Mouse (Mus musculus): ENCODE data around the gene Oat. TPM values are rescaled to one million over a fixed set of nuclear protein-coding genes. Genes with fewer than 3 reads are reported as not detected.

The Oat gene
- polyA plus RNA-seq (2012; rRNA removed), result 97.0 and 137 TPM in 2 replicates

GRCm38 (mm10) chr7:132576116-132576650 is at the start of gene Oat:
Oat (minus strand) TSS chr7:132576398.

DNA sequence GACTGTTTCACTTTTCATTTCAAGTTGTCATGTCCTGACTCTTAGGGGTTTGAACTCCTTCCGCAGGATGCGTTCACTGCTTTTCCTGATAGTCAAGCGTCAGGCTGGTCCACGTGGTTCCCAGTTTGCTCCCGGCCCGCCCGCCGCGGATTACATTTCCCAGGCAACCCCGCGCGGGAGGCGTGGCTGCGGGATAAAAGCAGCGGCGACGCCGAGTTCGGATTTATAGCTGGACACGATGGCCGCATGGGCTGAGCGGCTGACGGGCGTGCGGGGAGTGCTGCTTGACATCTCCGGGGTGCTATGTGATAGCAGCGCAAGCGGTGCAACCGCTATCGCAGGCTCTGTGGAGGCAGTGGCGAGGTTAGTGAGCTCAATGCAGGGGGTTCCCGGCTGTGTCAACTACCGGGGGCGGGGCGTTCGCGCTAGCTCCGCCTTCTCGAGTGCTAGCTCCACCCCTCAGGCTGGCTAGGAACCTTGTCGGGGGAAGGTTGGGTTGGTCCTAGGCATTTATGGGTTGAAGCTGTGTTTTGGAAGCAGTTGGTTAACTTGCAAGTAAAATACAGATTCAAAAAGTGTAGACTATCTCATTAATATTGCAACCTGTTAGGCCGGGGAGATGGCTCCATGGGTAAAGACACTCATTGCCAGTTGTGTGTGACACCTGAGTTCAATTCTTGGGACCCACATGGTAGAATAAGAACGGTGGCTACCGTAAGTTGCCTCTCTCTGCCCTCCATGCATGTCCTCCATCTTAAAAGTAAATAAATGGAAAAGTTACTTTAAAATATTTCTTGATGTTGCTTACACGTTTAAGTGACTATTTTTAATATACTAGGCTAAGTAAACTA is 34.5 kb upstream of the Oat start, which contains the start of gene Lhpp:
TSS of gene Lhpp (plus strand) at position 171 of the 851 bp plus-strand sequence.

GRCm38 (mm10) chr7:132599071-132599975 is 23.1 kb upstream of the Oat start, which contains the start of gene Nkx1-2:
Nkx1-2 (minus strand) TSS chr7:132599637.

Other genes with a start within 250 kb of the Oat start
- not detected in 2 replicates for gene Nkx1-2, start 23.2 kb upstream of the Oat start, polyA plus RNA-seq (2012; rRNA removed)
- 34.3 and 42.8 TPM in 2 replicates for gene Lhpp, start 34.2 kb upstream of the Oat start, polyA plus RNA-seq (2012; rRNA removed)
- gene Fam53b, start 237.5 kb upstream of the Oat start, polyA plus RNA-seq (2012; rRNA removed), result 48.8 and 56.4 TPM in 2 replicates

Measured in ovary, adult 2 months (tissue).